12 mouse cellular contexts compared by ENCODE assay signal in genomic region chr2:158306696-158307049, GRCm38 (mm10). TPM values are rescaled to one million over a fixed set of nuclear protein-coding genes. Genes with fewer than 3 reads are reported as not detected.
DNase-seq lines count a peak whose midpoint lies in the region; ATAC-seq and TF ChIP-seq lines count a peak whose summit lies in the region.
"Had no signal": no experiment of that assay in that cellular context is flagged by ENCODE, and none has a peak within 500 bp of the region (broad histone marks: within the 10 kb centered on the region; RNA-seq: fewer than 3 reads in every experiment).

No protein-coding gene starts in this region.

- H3K4me3 ChIP-seq in gastrocnemius, adult 2 months: peak overlapping the region; percentile 66
- H3K4me3 ChIP-seq in lung, adult 2 months (replicated peaks; ENCODE audit: extremely low read depth, low read depth, low read length): peak overlapping the region; percentile 51
- no peak overlapping the region for H3K4me3 ChIP-seq in intestine, embryonic 14.5 days (ENCODE audit: low read depth, low read length)
- H3K4me3 ChIP-seq: forebrain, embryonic 13.5 days had no signal

- no peak for TF ChIP-seq POLR2A in lung, adult 2 months (IDR thresholded peaks at IDR 0.05; ENCODE audit: borderline replicate concordance, extremely low read depth, low read depth, low read length)

- H3K4me1 ChIP-seq in lung, adult 2 months (ENCODE audit: control insufficient read depth, insufficient read depth, low read length): peaks cover 20% of the 10 kb centered on the region
- peaks cover 8% of the 10 kb centered on the region for H3K4me1 ChIP-seq in intestine, embryonic 14.5 days (replicated peaks; ENCODE audit: control insufficient read depth, insufficient read depth, low read length)
- H3K4me1 ChIP-seq: forebrain, embryonic 13.5 days had no signal

- TF ChIP-seq CTCF in gastrocnemius, adult 2 months (IDR thresholded peaks at IDR 0.05): no peak
- TF ChIP-seq CTCF in lung, adult 2 months (IDR thresholded peaks at IDR 0.05; ENCODE audit: insufficient read depth, low read length): no peak

- intact Hi-C loops in gastrocnemius, adult 2 months (cut with DNase I): no loop called here

- no peaks in the 10 kb centered on the region for H3K36me3 ChIP-seq in intestine, embryonic 14.5 days (ENCODE audit: control insufficient read depth, insufficient read depth, low read length)

- no peak overlapping the region for H3K9ac ChIP-seq in intestine, embryonic 14.5 days (ENCODE audit: low read length)
- H3K9ac ChIP-seq: forebrain, embryonic 13.5 days had no signal

- 0 out of 2 replicates have a peak, but pooled peaks cover 4% of the 10 kb centered on the region for H3K9me3 ChIP-seq in intestine, embryonic 14.5 days (ENCODE audit: control insufficient read depth, low read length)
- H3K9me3 ChIP-seq: forebrain, embryonic 13.5 days had no signal

- H3K27me3 ChIP-seq in intestine, embryonic 14.5 days (replicated peaks; ENCODE audit: control insufficient read depth, insufficient read depth, low read length): no peaks in the 10 kb centered on the region
- H3K27me3 ChIP-seq: forebrain, embryonic 13.5 days had no signal

- DNase-seq in gastrocnemius, adult 2 months: no peak
- no peak for DNase-seq in gastrocnemius, adult 8-10 months (ENCODE audit: low spot score in 2 of 2)
- no peak for DNase-seq in lung, adult 2 months
- no peak for DNase-seq in lung, adult 18-20 months
- DNase-seq in intestine, embryonic 14.5 days (ENCODE audit: low spot score): no peak
- DNase-seq in layer of hippocampus, postnatal 36 days: no peak
- no peak for DNase-seq in thymus, postnatal 36 days

- H3K27ac ChIP-seq in gastrocnemius, adult 2 months: peak overlapping the region; percentile 80
- no peak overlapping the region for H3K27ac ChIP-seq in intestine, embryonic 14.5 days (ENCODE audit: low read depth)
- H3K27ac ChIP-seq: forebrain, embryonic 13.5 days had no signal

- ATAC-seq in intestine, embryonic 14.5 days (replicated peaks; ENCODE audit: low FRiP score, low TSS enrichment, low read depth): peak; percentile 33
- peak; percentile 14; the same call in 1 of the 2 replicates for ATAC-seq in megakaryocyte-erythroid progenitor cell, adult 5-6 weeks (replicated peaks; ENCODE audit: low FRiP score, low TSS enrichment, poor library complexity, severe bottlenecking)
- ATAC-seq: forebrain, embryonic 13.5 days; inflammation-experienced regulatory T-cells, adult 6 months had no signal

- WGBS in lung, adult 2 months: 22% methylated on average over 6 of the region's 6 CpGs
- WGBS in intestine, embryonic 14.5 days: 38% methylated on average over 6 of the region's 6 CpGs

- H3K4me2 ChIP-seq in intestine, embryonic 14.5 days (ENCODE audit: low read length): no peak overlapping the region
- H3K4me2 ChIP-seq: forebrain, embryonic 13.5 days had no signal

RNA-seq across cellular contexts. Expression of gene Lbp, which starts 0.4 kb away (rescaled TPM):
- 1 to 10 TPM; 5.2 to 7.1 TPM for total RNA-seq in gastrocnemius, adult 2 months (2021)
- total RNA-seq in gastrocnemius, adult 8-10 months (2022): 1 to 10 TPM; 2.0 to 8.9 (median 6.4) TPM
- polyA plus RNA-seq in lung, adult 2 months (2012; rRNA removed): 95.4 and 110 TPM in 2 replicates
- polyA plus RNA-seq in intestine, embryonic 14.5 days (2014; fragmentation: Nextera tagmentation; extraction: Ambion mirVana): 4.4 and 5.1 TPM in 2 replicates
- 3.6 TPM in 1 of 2 replicates, not detected in the other for total RNA-seq in megakaryocyte-erythroid progenitor cell, adult 5-6 weeks (2014; fragmentation: Nextera tagmentation)
- total RNA-seq in megakaryocyte-erythroid progenitor cell, adult 5-6 weeks (2017): 1.9 TPM in 1 of 2 replicates, not detected in the other
- 1 to 10 TPM in 1 of 2 experiments, under 1 TPM in 1; 1.00 to 3.9 TPM for total RNA-seq in layer of hippocampus, postnatal 36 days (2021)
- polyA plus RNA-seq: C2C12 had no signal

RNA-seq across cellular contexts. Expression of gene Bpi, which starts 48.8 kb away (rescaled TPM):
- total RNA-seq in gastrocnemius, adult 2 months (2021): not detected
- total RNA-seq in gastrocnemius, adult 8-10 months (2022): not detected
- not detected in 2 replicates for polyA plus RNA-seq in lung, adult 2 months (2012; rRNA removed)
- polyA plus RNA-seq in intestine, embryonic 14.5 days (2014; fragmentation: Nextera tagmentation; extraction: Ambion mirVana): not detected in 2 replicates
- not detected in 2 replicates for total RNA-seq in megakaryocyte-erythroid progenitor cell, adult 5-6 weeks (2014; fragmentation: Nextera tagmentation)
- 0.50 TPM in 1 of 2 replicates, not detected in the other for total RNA-seq in megakaryocyte-erythroid progenitor cell, adult 5-6 weeks (2017)
- total RNA-seq in layer of hippocampus, postnatal 36 days (2021): not detected
- total RNA-seq: left cerebral cortex, postnatal 25 days had no signal
- polyA plus RNA-seq: C2C12; forebrain, embryonic 13.5 days; inflammation-experienced regulatory T-cells, adult 6 months had no signal
